Mouse (Mus musculus): ENCODE measurements around the gene Ube2c.

The Ube2c gene

GRCm38 (mm10) chr2:164761971-164762370 lies 7.7 kb upstream of the Ube2c start:
- no peak for DNase-seq (ENCODE audit: low read depth, low spot score)

- DNase-seq (ENCODE audit: low read depth, low spot score): no peak
Measured at GRCm38 (mm10) chr2:164762593-164762992, 7.1 kb upstream of the Ube2c start.

GRCm38 (mm10) chr2:164765841-164766240 lies 3.9 kb upstream of the Ube2c start:
- DNase-seq (ENCODE audit: low read depth, low spot score): peak; percentile 83

GRCm38 (mm10) chr2:164767812-164768540 lies 1.7 kb upstream of the Ube2c start:
- no peak for DNase-seq (ENCODE audit: low read depth, low spot score)

GRCm38 (mm10) chr2:164770279-164770678 lies 581 bp downstream of the Ube2c start:
- no peak for DNase-seq (ENCODE audit: low read depth, low spot score)

GRCm38 (mm10) chr2:164771123-164771522 lies 1.4 kb downstream of the Ube2c start:
- no peak for DNase-seq (ENCODE audit: low read depth, low spot score)

DNA sequence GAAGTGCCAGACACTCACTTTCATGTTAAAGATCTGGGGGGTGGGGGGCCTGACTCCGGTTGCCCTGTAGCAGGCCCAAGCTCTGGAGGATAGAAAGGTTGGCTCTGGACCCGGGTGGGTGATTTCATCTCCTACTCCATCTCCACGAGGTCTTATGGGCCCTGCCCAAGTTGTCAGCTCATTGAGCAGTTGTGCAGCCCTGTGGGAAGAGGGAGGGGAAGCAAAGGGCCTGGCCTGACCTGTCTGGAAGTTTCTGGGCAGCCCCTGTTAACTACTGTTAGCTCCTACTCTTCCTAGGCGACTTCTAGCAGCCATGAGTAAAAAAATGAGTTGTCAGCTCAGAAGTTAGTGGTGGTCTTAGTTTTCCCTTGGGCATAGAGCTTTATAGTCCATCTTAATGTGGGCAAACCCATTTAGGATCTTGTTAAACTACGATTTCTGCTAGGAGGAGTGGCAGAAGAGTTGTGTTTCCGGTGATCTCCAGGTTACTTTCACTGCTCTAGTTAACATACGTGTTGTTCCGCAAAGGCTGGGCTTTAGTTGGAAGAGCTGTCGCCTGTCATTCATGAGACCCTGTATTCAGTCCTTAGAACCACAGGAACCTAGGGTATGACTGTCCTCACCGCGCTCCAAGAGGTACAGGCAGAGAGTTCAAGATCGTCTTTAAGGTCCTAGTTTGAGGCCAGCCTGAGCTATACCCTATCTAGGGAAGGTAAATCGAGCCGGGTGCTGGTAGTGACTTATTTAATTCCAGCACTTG lies 3.7 kb downstream of the Ube2c start:
- DNase-seq (ENCODE audit: low read depth, low spot score): no peak

- DNase-seq (ENCODE audit: low read depth, low spot score): no peak
Measured at GRCm38 (mm10) chr2:164773989-164774364, 4.3 kb downstream of the Ube2c start.

- DNase-seq (ENCODE audit: low read depth, low spot score): no peak
Measured at GRCm38 (mm10) chr2:164776130-164776529, 6.4 kb downstream of the Ube2c start.

- DNase-seq (ENCODE audit: low read depth, low spot score): no peak
Measured at GRCm38 (mm10) chr2:164776801-164777200, 7.1 kb downstream of the Ube2c start.

- no peak for DNase-seq (ENCODE audit: low read depth, low spot score)
Measured at GRCm38 (mm10) chr2:164777246-164778014, 7.7 kb downstream of the Ube2c start.

GRCm38 (mm10) chr2:164778015-164778287 lies 8.3 kb downstream of the Ube2c start:
- DNase-seq (ENCODE audit: low read depth, low spot score): no peak

- peak; percentile 60 for DNase-seq (ENCODE audit: low read depth, low spot score)
Measured at GRCm38 (mm10) chr2:164778809-164779208, 9.1 kb downstream of the Ube2c start.

GRCm38 (mm10) chr2:164779481-164780086 lies 9.9 kb downstream of the Ube2c start, which contains the start of gene Tnnc2:
Gene Tnnc2, minus strand, starts transcription at chr2:164779967.
- no peak for DNase-seq (ENCODE audit: low read depth, low spot score)

DNA sequence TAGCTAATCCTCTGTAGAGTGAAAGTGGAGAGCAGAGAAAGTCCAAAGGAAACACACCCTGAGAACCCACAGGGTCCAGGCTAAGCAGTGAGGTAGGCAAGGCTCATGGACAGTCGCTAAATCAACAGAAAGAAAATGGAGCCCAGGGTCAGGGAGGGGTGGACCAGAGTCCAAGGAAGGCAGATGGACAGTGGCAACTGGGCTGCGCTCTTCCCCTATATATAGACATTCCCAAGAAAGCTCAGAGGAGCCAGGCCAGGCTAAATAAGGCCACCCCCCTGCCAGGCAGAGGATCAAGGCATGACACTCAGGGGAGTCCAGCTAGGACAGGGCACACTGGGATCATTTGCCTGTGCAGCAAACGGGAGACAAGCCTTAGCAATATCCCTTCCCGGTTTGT lies 12.2 kb downstream of the Ube2c start:
- DNase-seq (ENCODE audit: low read depth, low spot score): no peak

- no peak for DNase-seq (ENCODE audit: low read depth, low spot score)
Measured at GRCm38 (mm10) chr2:164783926-164784581, 14.4 kb downstream of the Ube2c start.

DNA sequence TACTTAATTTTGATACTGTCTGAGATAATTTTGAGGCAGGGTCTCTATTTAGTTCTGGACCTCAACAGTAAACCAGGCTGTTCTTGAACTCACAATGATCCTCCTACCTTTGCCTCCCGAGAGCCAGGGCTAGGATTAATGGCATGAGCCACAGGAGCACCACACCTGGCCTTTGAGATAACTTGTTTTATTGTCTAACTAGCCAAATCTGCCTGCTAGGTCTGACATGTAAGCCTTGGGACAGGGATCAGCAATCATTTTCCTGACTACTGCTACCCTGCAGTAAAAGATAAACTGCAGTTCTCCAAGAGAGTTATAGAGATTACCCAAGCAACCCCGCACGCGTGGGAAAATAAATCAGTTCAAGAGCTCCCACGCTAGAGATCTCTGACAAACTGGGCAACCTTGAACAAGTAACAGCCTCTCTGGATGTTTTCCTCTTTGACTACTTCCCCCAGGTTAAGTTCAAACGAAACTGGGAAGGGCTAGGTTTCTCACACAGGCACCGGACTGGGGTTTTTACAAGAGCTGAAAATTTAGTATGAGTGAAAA lies 15.2 kb downstream of the Ube2c start:
- peak; percentile 34 for DNase-seq (ENCODE audit: low read depth, low spot score)

DNA sequence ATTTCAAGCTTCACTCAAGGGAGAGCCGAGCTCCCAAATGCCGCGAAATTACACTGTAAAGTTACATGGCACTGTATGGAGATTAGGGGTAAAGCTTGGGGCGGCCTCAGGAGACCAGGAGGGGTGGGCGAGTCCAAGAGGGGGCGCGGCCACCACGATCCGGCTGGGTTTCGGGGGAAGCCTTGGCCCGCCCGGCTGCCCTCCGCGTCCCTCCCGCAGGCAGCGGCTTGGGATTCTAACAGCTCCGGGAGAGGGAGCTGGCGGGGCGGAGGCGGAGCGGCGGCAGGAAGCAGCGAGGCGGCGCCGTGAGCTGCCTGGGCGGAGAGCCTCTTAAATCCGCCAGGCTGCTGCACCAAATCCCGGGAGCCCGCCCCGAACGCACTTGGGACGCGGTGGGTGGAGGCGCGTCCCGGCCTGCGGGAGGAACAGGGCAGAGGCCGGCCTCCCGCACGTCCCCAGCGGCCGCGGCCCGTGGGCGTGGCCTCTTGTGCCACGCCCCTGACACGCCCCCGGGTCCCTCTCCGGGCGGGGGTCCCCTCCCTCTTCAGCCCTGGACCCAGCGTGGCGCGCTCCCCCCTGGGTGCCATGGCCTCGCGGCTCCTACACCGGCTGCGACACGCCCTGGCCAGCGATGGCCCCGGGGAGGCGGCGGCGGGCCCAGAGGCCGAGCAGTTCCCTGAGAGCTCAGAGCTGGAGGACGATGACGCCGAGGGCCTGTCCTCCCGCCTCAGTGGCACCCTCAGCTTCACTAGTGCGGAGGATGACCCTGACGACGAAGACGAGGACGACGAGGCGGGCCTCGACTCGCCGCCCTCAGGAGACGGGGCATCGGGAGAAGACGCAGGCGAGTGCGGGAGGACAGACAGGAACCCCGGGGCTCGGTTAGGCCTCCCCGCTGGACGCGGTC lies 16.0 kb downstream of the Ube2c start, which contains the start of gene Snx21:
Gene Snx21, plus strand, starts transcription at position 343 of the 907 bp plus-strand sequence.
- peak; percentile 97 for DNase-seq (ENCODE audit: low read depth, low spot score)

- peak; percentile 67 for DNase-seq (ENCODE audit: low read depth, low spot score)
Measured at GRCm38 (mm10) chr2:164786388-164786885, 16.7 kb downstream of the Ube2c start.

DNA sequence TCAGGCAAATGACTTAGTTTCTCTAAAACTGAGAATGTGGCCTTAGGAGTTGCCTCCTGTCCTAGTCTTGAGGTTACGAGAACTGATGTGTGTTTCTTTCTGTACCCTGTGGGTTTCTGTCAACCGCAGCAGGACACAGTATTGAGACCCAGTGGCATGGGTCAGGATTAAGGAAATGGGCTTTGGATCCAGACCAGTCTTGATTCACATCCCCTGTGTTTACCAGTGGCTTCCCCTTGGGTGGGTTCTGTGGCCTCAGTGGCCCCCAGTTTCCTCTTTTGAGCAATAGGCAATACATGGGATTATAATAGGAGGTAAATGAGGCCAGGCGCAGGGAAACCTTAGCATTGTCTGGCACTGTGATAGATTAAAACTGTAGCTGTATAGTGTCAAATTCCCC lies 17.3 kb downstream of the Ube2c start:
- DNase-seq (ENCODE audit: low read depth, low spot score): no peak

All from brain, adult 2 months (tissue).